Mouse (Mus musculus) lung, adult 2 months (tissue): Measurements from ENCODE around the gene Adad2.

ENCODE experiments used
- CTCF ChIP-seq: fragments of 200-500 bp; IDR thresholded peaks from 2 replicates; pipeline ENCODE4 v1.5.1; 2011; ENCODE audit warnings: mild to moderate bottlenecking, low read length, control low read depth; ENCODE audit not compliant: insufficient read depth
- POLR2A ChIP-seq: fragments of 200-500 bp; IDR thresholded peaks from 2 replicates; pipeline ENCODE4 v1.6.1; 2011; ENCODE audit warnings: low read depth, mild to moderate bottlenecking, control low read depth, low read length, borderline replicate concordance; ENCODE audit errors: extremely low read depth

DNA sequence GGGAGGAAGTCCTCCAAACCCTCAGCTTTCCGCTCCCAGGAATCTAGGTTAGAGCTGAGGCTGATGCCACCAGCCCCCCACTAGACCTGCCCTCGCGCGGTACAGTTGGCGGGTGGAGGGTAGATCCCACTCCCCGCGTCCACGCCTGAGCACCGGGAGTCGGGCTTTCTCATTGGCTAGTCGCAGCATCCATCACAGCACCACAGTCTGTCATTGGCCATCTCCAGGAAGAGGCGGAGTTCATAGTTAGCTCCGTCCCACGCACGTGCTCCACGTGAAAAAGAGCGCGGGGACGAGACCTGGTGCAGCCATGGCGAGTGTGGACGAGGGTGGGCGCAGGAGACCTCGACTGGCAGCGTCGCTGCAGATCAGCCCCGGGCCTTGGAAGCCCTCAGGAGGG is at the start of gene Adad2:
- TF ChIP-seq CTCF: no peak
- no peak for TF ChIP-seq POLR2A
